Mouse (Mus musculus): ENCODE measurements around the gene Mapk6. TPM values are rescaled to one million over a fixed set of nuclear protein-coding genes. Genes with fewer than 3 reads are reported as not detected.

Mapk6 gene
- polyA plus RNA-seq, 1 experiment, result 31.3 TPM

DNA sequence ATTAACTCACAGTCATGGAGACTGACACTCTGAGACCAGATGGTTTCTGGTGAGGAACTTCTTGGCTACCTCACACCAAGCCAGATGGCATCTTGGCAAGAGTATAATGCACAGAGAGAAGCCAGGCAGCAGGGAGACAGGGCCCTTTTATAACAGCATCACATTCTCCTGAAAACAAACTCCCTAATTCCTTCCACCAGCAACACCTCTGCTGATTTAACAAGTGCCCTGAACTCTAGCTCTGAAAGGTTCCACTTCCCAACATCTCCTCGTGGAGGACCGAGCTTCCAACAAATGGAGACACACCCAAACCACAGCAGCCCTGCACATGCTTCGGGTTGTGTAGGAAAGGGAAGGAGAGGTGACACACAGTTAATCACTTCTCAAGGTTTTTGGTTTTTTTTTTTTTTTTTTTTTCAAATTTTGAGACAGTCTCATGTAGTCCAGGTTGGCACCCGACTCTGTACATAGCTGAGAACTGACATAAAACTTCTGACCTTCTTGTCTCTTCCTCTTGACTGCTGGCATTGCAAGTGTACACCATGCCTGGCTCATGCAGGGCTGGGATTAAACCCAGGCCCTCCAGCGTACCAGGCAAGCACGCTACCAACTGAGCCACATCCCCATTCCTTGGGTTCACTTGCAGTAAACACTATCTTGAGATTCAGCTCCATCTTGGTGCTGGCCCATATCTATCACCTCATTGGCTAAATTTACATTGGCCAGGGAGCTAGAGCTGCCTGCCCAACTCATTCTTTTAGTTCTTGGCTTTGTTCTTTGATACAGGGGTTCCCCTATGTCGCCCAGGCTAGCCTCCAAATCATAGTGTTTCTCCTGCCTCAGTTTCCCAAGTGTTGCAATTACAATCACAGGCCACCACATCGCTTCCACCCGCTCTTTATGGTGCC, 17.8 kb upstream of the Mapk6 start:
- Histone ChIP-seq H3K4me1 (peaks cover 99% of the 10 kb centered on the region), H3K36me3 (replicated peaks; ENCODE audit: low read length) (peaks cover 53% of the 10 kb centered on the region), H3K27me3 (replicated peaks) (no peaks in the 10 kb centered on the region), H3K9me3 (no peaks in the 10 kb centered on the region), H3K4me3 (replicated peaks) (no peak overlapping the region)
- TF ChIP-seq GATA1 (IDR thresholded peaks at IDR 0.05; ENCODE audit: borderline replicate concordance, low read length) (no peak), FLI1 (IDR thresholded peaks at IDR 0.05; ENCODE audit: low read length) (no peak)

DNA sequence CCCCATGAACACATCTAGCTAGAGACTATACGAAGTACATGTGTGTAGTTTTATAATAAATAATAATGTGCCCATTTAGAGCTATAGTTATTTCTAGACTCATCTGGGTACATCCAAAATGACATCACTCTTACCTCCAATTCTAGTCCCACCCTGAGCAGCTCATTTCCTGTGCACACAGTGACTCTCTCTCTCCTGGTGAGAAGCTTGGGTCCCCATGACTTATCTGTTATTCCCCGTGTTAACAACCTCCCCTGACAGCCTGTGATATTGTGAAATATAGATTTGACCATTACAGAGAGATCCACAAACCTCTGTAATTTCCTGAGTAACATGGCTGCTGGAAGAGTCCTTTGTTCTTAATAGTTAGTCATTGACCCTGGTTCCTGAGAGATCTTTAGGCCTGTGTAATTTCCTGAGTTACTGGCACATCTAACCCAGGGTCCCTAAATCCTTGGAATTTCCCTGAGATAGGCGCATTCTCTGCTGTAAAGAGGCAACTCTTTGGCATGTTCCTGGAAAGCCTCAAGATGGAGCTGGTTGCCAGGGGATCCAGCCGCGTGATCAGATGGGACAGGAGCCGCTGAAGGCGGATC, 16.1 kb upstream of the Mapk6 start:
- TF ChIP-seq GATA1 (IDR thresholded peaks at IDR 0.05; ENCODE audit: borderline replicate concordance, low read length) (no peak), FLI1 (IDR thresholded peaks at IDR 0.05; ENCODE audit: low read length) (no peak)
- Histone ChIP-seq H3K36me3 (replicated peaks; ENCODE audit: low read length) (peaks cover 54% of the 10 kb centered on the region), H3K27me3 (replicated peaks) (no peaks in the 10 kb centered on the region), H3K4me1 (peaks cover 100% of the 10 kb centered on the region), H3K9me3 (no peaks in the 10 kb centered on the region), H3K4me3 (replicated peaks) (no peak overlapping the region)

DNA sequence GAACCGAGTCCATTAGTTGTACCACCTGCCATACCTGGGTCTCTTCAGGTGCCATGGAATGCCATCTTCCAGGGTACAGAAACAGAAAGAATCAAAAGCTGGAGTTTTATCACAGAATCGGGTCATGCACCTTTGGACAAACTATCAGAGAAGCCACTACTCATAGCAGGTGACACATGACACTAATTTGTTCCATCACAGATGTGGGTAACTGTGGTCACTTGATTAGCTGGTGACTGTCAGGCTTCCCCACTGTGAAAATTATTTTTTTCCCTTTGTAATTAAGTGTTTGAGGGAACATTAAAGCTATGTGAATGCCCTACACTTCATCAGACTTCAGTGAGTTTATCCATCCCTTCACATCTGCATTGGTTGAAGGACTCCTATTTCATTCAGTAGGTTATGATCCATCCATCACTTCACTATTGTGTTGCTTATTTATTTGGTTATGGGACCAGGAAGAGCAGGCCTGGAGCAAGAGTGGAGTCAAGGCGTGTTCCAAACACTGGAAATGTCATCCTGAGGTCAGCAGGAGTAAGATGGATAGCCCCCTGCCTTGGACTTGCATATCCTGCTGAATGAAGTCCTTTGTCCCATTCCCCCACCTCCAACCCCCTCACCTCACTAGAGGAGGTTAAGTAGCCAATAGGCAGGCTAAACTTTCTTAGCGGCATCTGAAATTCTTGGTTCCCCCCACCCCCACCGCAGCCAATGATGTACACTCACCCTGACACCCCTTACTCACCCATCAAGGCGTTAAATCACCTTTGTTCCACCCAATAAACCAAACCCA, 14.7 kb upstream of the Mapk6 start:
- H3K9me3 ChIP-seq, result no peaks in the 10 kb centered on the region
- TF ChIP-seq GATA1 (IDR thresholded peaks at IDR 0.05; ENCODE audit: borderline replicate concordance, low read length) (no peak), FLI1 (IDR thresholded peaks at IDR 0.05; ENCODE audit: low read length) (no peak)
- H3K27me3 ChIP-seq (replicated peaks), result no peaks in the 10 kb centered on the region
- peaks cover 62% of the 10 kb centered on the region for H3K36me3 ChIP-seq (replicated peaks; ENCODE audit: low read length)
- peaks cover 100% of the 10 kb centered on the region for H3K4me1 ChIP-seq
- peak overlapping the region; percentile 56 for H3K4me3 ChIP-seq (replicated peaks)

DNA sequence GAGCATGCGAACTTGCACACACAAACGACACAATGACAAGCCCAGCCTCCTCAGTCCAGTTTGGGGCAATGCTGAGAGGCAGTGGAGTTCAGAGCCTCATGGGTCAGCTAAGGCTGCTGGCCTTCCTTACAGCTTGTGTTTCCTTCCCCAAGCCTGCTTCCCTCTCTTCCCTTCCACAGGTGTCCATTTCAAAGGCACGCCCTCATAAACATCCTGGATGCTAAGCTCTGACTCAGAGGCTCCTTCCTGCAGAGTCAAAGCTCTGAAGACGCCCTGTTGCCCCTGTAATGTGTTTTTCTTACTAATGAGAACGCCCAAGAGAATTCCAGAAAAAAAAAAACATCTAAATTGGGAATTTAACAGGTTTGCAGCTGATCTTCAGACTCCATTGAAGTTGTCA, 13.9 kb upstream of the Mapk6 start:
- H3K27me3 ChIP-seq (replicated peaks), result no peaks in the 10 kb centered on the region
- H3K9me3 ChIP-seq, result no peaks in the 10 kb centered on the region
- TF ChIP-seq GATA1 (IDR thresholded peaks at IDR 0.05; ENCODE audit: borderline replicate concordance, low read length) (no peak), FLI1 (IDR thresholded peaks at IDR 0.05; ENCODE audit: low read length) (no peak)
- peak overlapping the region; percentile 87 for H3K4me3 ChIP-seq (replicated peaks)
- peaks cover 100% of the 10 kb centered on the region for H3K4me1 ChIP-seq
- H3K36me3 ChIP-seq (replicated peaks; ENCODE audit: low read length), result peaks cover 65% of the 10 kb centered on the region

DNA sequence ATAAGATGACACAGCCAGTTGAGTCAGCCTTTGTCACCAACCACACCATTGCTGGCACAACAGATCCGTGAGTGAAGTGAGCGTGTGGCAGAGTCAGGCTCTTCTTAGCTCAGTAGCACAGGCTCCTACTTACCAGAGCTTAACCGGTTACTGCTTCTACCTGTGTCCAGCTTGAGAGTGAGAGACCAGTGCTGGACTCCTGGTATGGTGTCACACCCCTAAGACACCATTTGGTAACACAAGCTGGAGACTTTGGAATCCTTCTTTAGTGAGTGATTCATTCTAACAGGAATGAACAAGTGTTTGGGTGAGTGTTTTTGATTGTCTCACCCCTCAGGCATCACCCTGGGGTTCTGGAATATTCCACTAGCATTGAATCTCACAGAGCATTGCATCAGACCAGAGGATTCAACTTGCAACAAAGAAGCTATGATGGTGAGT, 12.5 kb upstream of the Mapk6 start:
- Histone ChIP-seq H3K27me3 (replicated peaks) (no peaks in the 10 kb centered on the region), H3K4me1 (peaks cover 100% of the 10 kb centered on the region), H3K9me3 (no peaks in the 10 kb centered on the region), H3K4me3 (replicated peaks) (peak overlapping the region; percentile 87), H3K36me3 (replicated peaks; ENCODE audit: low read length) (peaks cover 69% of the 10 kb centered on the region)
- TF ChIP-seq GATA1 (IDR thresholded peaks at IDR 0.05; ENCODE audit: borderline replicate concordance, low read length) (no peak), FLI1 (IDR thresholded peaks at IDR 0.05; ENCODE audit: low read length) (no peak)

DNA sequence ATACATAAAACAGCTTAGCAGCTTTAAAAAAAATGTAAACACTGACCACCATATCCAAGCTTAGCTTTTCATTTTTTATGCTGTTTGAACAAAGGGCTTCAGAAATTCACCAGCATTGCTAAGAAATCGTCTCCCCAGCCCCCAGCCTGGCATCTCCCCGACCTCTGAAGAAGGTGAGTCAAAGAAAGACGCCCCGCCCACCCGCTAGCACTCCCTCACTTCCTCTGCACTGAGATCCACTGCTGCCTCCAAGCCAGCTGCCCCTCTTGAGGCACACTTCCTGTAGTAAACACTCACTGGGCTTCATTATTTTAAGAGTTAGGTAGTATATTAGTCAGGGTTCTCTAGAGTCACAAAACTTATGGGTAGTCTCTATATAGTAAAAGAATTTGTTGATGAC, 4.4 kb upstream of the Mapk6 start:
- Histone ChIP-seq H3K4me3 (replicated peaks) (peak overlapping the region; percentile 79), H3K4me1 (peaks cover 89% of the 10 kb centered on the region), H3K27me3 (replicated peaks) (no peaks in the 10 kb centered on the region), H3K36me3 (replicated peaks; ENCODE audit: low read length) (peaks cover 71% of the 10 kb centered on the region), H3K9me3 (no peaks in the 10 kb centered on the region)
- no peak for TF ChIP-seq GATA1 (IDR thresholded peaks at IDR 0.05; ENCODE audit: borderline replicate concordance, low read length)
- TF ChIP-seq FLI1 (IDR thresholded peaks at IDR 0.05; ENCODE audit: low read length), result no peak

DNA sequence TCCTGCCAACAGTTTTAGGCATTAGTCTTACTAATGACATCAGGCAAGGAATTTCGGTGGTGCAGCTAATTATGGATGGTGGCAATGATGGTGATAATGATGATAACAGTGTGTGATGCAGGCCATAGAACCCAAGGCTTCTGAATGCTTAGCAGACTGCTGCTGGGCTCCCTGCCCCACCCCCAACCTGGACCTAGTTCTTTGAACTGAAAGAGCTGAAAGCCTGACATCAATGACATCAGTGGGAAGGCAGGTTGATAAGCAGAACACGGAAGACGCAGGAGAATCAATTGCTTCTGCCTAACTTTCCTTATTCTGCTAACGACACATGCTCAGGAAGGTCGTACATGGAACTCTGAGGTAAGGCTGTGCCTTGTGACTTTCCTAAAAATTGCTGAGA, 3.4 kb upstream of the Mapk6 start:
- no peaks in the 10 kb centered on the region for H3K27me3 ChIP-seq (replicated peaks)
- peaks cover 79% of the 10 kb centered on the region for H3K4me1 ChIP-seq
- peak overlapping the region; percentile 79 for H3K4me3 ChIP-seq (replicated peaks)
- no peak for TF ChIP-seq FLI1 (IDR thresholded peaks at IDR 0.05; ENCODE audit: low read length)
- no peak for TF ChIP-seq GATA1 (IDR thresholded peaks at IDR 0.05; ENCODE audit: borderline replicate concordance, low read length)
- H3K36me3 ChIP-seq (replicated peaks; ENCODE audit: low read length), result peaks cover 64% of the 10 kb centered on the region
- H3K9me3 ChIP-seq, result no peaks in the 10 kb centered on the region

DNA sequence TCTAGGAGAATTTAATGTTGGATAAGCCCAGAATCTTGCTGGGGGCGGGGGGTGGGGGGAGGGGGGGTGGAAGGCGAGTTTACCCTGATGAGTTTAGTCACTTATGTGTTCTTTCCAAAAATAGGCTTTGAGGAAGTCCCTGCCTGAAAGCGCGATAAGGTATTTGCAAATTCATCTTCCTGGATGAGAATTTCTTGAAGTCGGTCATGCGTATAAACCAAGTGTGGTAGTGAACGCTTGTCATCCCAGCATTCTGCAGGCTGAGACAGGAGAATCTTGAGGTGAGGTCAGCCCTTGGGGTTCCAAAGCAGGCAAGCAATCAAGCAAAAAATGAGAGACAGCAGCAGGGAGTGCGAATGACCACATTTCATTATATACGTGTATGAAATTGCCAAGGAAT, 1.8 kb upstream of the Mapk6 start:
- peaks cover 56% of the 10 kb centered on the region for H3K36me3 ChIP-seq (replicated peaks; ENCODE audit: low read length)
- TF ChIP-seq FLI1 (IDR thresholded peaks at IDR 0.05; ENCODE audit: low read length) (no peak), GATA1 (IDR thresholded peaks at IDR 0.05; ENCODE audit: borderline replicate concordance, low read length) (no peak)
- peaks cover 71% of the 10 kb centered on the region for H3K4me1 ChIP-seq
- peak overlapping the region; percentile 98 for H3K4me3 ChIP-seq (replicated peaks)
- no peaks in the 10 kb centered on the region for H3K27me3 ChIP-seq (replicated peaks)
- no peaks in the 10 kb centered on the region for H3K9me3 ChIP-seq

DNA sequence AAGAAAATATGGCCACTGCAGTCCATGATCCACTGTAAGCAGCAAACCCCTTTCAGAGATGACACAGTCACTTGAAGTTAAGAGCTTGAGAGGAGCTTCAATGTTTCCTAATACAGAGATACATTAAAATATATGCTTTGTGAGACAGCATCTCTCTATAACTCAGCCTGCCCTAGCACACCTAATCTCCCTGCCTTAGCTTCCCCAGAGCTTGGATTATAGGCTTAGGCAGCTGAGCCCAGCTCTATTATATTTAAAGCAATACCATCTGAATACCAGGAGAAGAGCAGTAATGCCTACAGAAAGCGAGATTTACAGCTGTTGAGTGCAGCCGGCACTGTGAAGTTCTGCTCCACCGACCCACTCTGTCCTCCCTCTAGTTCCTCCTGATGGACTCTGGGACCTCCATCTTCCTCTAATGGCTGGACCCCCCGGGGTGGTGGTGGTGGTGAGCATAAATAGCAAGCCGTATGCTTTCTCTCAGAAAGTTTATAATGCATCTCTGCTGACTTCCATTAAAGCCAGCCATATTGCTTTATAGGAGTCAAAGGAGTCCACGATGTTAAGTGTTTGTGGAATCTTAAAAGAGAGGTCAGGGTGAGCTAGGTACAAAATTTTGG, 1.2 kb upstream of the Mapk6 start:
- TF ChIP-seq FLI1 (IDR thresholded peaks at IDR 0.05; ENCODE audit: low read length) (no peak), GATA1 (IDR thresholded peaks at IDR 0.05; ENCODE audit: borderline replicate concordance, low read length) (no peak)
- no peaks in the 10 kb centered on the region for H3K9me3 ChIP-seq
- H3K27me3 ChIP-seq (replicated peaks), result no peaks in the 10 kb centered on the region
- H3K4me3 ChIP-seq (replicated peaks), result peak overlapping the region; percentile 98
- H3K36me3 ChIP-seq (replicated peaks; ENCODE audit: low read length), result peaks cover 60% of the 10 kb centered on the region
- H3K4me1 ChIP-seq, result peaks cover 71% of the 10 kb centered on the region

Data from megakaryocyte, embryonic 14.5 days (primary cell).